Mouse (Mus musculus): ENCODE results near the gene Mpg.

Mpg gene

DNA sequence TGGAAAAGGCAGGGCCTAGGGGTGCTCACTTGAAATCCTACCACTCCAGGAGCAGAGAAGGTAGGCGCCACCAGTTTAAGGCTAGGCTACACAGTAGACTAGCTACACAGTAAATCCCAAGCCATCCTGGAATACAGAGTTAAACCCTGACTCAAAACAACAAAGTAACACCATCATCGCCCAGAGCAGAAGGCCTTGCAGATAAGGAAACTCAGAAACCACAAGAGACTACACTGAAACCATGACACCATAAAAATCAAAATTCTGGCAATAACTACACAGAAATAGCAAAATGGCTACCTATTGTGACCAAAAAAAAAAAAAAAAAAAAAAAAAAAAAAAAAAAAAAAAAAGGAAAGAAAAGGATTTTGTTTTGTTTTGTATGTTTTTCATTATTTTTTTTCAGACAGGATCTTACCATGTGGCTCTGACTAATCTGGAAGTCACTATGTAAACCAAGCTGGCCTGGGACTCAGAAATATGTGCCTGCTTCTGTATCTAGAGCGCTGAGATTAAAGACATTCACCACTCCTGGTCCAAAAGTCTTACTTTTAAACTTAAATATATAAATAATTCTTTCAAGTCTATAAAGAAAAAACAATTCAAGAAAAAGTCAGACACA, 38.9 kb downstream of the Mpg start:
- no peak for DNase-seq

- DNase-seq: no peak
Measured at GRCm38 (mm10) chr11:32266194-32266593, 39.9 kb downstream of the Mpg start.

DNA sequence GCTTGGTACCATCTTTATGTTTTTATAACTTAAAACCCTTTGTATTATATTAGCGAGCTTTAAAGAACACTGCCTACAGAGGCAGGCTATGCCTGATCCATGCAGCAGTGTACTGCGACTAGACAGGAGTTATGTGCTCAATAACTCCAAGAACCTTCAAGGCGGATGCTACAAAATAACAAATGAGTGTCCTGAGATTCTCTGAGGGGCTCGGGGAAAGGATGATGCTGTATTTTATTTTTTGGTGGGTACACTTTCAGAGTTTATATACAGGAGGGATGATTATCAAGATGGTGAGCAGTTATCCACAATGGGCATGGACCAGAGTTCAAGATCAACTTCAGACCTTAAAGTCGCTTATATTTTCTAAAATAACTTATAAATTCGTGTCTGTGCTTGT, 40.5 kb downstream of the Mpg start:
- no peak for DNase-seq

- DNase-seq: peak; percentile 97 to 99
Measured at GRCm38 (mm10) chr11:32267188-32267884, 41.0 kb downstream of the Mpg start, which contains the start of gene Nprl3. Nprl3 (minus strand) TSS chr11:32267707.

- DNase-seq: peak in 1 of 2 experiments; percentile 31
Measured at GRCm38 (mm10) chr11:32267964-32268363, 41.7 kb downstream of the Mpg start.

DNA sequence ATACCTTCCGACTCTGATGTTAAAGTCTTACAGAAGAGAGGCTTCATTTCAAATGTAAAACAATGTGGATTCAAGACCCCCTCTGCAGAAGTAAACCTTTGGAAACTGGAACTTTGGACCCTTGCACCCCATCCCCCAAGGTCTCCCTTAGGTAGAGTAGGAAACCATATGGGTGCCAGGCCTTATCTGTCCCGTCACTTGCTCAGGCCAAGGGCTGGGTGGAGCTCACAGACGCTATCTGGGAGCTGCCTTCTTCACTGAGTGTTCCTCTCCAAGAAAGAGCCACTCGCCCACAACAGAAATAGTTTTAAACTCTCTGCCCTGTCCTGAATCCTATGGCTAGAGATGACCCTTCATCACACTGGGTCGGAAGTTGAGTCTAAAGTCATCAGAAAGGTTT, 42.6 kb downstream of the Mpg start:
- DNase-seq: no peak

- no peak for DNase-seq
Measured at GRCm38 (mm10) chr11:32271178-32271577, 44.9 kb downstream of the Mpg start.

DNA sequence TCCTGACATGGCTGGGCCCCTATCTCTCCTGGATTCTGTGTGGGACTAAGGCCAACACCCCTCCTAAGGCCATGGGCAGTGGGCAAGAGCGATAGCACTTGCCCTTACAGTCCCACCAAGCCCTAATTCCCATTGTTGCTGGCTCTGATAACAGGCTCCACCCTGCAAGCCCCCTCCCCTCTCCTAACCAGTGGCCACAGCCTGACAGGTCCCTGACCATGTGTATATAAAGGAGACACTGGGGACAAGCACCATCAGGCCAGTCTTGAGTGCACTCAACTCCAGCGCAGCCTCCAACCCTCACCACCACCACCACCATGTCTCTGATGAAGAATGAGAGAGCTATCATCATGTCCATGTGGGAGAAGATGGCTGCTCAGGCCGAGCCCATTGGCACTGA, 50.0 kb downstream of the Mpg start, which contains the start of gene Hba-x:
Hba-x (plus strand) TSS at position 54 of the 400 bp plus-strand sequence.
- no peak for DNase-seq

- no peak for DNase-seq
Measured at GRCm38 (mm10) chr11:32277736-32278457, 51.6 kb downstream of the Mpg start.

DNA sequence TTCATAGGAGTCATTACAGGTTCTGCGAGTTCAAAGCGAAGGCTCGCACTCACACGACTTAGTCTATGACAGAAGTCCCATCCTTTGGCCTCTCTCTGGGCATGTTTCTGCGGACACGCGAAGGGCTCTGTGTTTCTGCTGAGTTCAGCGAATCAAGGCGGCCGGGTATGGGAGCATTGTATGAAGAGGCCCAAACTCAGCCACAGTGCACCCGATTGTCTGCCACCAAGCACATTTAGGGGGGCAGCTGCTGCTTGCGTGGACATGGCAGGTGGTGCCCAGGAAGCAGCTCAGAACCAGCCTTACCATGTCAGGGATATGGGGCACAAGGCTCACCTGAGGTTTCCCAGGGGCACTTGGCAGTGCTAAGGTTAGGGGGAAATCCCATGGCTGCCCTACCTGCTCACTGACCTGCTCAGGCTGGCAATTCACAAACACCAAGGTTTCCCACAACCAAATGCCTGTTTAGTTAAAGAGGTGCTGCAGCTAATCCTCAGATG, 52.2 kb downstream of the Mpg start:
- DNase-seq: no peak

GRCm38 (mm10) chr11:32280646-32281045, 54.3 kb downstream of the Mpg start:
- DNase-seq: no peak

DNA sequence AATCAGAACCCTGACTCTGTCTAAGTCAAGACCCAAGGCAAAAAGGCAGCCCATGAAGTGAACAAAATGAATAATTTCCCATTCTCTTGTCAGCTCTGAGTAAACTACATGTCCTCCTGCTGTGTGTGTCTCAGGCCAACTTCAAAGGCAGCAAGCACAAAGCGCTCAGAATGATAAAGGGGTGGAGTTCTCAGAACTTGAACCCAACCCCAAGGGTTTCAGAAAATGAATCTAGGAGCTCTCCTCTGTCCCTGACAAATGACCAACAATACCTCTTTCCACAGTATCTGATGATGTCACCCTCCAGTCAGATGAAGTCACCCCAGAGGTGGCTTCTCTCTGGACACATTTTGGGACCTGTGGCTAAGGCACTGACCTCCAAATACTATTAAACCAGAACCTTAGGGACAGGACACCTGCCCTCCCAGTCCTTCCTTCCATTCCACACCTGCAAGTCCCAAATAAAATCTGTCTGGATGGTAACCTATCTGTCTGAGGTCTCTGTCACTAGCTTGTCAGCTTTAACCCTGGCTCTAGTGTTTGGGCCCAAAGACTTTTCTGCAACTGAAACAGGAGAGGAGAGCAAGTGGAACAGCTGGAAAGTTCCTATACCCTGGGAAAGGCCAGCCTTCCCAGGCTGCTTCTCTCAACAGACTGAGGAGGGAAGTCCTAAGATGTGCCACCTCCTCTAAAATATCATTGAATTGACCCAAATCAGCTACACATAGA, 55.3 kb downstream of the Mpg start:
- no peak for DNase-seq
